Mouse (Mus musculus): ENCODE data around the gene Rce1.
"Not testable (repeated sequence)": the region's sequence is repeated elsewhere in the genome, so short reads cannot be mapped to it uniquely, and the experiment has no call there.

Rce1 gene

DNA sequence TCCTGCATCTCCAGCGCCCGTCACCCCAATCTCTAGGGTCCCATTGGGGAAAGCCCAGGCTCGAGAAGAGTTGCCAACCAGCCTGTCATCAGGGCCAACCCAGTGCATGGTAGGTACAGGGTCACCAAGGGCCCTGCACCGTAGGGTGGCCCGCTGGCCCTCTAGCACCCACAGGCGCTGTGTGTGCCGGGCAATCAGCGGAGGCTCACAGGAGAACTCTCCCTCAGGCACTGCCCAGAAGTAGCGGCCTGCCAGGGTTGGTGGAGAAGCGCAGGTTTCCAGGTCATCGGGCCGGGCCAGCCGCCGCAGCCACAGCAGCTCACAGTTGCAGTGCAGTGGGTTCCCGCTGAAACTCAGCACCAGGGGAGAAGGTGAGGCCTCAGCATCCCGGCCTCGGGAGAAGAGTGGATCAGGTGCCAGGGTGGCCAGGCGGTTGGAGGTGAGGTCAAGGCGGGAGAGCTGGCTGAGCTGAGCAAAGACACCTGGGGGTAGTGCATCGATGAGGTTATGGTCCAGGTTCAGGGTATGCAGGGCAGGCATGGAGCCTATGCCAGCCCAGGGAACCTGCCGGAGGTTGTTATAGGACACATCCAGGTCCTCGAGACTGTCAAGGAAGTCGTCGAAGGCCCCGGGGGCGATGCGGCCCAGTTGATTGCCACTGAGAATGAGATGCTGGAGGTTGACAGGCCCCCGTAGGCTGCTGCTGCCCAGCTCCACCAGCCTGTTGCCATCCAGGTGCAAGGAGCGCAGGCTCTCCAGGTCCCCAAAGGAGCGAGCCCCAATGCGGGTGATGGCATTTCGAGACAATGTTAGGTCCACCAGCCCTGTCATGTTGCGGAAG, 11.8 kb downstream of the Rce1 start:
- DNase-seq (ENCODE audit: low spot score): no peak

DNA sequence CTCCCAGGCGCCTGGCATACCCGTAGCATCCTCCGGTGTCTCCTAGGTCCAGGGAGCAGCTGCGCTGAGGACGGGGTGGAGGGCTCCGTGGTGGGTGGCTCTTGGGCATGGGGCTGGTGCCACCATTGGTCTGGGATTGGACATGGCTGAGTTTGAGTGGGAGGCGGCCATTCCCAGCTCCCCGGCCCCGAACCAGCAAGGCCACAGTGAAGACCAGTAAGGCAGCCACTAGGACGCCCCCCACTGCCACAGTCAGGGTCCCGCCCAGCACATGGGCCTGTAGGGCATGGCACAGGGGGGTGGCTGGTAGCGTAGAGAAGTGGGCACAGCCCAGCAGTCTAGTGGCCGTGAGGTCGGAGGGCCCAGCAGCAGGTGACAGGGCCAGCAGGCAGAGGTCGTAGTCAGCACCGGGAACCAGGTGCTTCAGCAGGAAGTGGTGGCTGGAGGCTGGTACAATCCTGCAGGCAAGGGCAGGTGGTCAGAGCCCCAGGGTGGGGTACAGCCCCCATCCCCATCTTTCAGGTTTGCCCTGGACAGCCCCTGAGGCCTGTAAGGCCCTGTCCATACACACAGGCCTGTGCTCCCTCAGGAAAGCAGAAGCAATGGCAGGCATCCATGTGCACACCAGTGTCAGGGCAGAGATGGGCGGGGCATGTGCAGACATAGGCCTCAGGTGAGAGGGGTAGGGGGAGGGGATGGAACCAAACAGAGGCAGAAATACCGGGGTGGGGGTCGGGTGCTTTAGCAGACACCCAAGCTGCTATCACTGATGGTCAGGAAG, 13.1 kb downstream of the Rce1 start:
- no peak for DNase-seq (ENCODE audit: low spot score)

DNA sequence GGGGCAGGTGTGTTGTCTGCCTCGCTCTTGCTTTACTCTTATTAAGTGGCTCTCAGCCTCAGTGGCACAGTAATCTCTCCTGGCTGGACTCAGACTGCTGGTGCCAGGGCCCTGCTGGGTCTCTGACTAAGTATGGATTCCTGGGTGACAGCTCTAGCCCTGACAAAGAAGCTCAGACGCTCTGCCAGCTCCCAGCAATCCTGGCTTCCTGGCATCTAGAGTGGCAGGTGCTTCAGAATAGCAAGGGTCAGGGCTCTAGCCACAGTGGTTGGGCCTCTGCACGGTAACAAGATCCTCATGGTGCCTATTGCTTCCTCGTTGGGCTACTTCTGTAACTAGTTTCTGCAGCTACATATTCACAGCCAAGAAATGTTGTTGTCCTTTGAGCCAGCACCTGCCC, 15.3 kb downstream of the Rce1 start:
- no peak for DNase-seq (ENCODE audit: low spot score)

DNA sequence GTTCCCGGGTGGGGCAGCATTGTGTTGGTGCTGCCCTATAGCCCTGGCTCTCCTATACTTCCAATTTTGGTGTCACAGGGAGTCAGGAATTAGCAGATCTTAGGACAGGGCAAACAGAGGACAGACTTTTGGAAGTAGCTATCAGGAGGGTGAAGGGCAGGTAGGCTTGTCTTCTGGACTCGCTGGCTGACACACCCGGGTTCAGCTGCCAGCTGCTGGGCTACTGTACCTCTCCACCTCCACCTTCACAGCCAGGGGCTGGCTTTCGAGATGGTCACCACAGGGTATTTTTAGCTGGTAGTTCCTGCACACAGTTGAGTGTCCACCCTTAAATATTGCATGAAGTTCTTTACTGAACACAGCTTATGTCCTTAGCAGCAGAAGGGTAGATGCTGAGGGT, 16.9 kb downstream of the Rce1 start:
- DNase-seq (ENCODE audit: low spot score): no peak

DNA sequence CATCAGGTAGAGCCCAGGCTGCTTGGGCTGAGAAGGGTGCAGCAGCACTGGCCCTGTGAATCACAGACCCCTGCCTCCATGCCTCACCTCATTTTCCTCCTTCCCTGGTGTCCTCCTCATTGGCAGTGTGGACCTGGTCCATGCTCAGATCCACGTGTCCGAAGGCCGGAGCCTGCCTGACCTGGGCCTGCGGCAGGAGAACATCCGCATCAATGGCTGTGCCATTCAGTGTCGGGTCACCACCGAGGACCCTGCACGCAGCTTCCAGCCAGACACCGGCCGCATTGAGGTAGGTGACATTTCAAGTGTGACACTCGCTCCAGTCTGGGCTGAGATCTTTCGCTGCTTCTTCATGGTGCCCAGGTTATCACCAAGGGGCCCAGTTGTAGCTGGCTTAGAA, 18.0 kb downstream of the Rce1 start:
- DNase-seq (ENCODE audit: low spot score): no peak

DNA sequence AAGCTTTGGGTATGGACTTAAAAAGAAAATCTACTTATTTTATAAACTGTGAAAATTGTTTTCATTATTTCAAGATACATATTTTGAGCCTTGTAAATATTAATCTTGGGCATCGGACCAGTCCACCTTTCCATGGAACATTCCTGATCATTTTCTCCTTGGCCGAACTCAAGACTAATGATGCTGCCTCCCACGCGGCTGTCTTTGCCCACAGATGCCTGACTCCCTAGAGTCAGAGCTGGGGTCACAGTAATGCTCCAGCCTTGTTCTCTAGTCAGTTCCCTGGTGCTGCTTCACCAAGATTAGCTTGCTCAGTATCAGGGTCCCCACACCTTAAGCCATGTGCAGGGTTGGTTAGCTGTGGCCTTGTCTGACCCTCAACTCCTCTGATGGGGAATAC, 19.8 kb downstream of the Rce1 start:
- DNase-seq (ENCODE audit: low spot score): no peak

DNA sequence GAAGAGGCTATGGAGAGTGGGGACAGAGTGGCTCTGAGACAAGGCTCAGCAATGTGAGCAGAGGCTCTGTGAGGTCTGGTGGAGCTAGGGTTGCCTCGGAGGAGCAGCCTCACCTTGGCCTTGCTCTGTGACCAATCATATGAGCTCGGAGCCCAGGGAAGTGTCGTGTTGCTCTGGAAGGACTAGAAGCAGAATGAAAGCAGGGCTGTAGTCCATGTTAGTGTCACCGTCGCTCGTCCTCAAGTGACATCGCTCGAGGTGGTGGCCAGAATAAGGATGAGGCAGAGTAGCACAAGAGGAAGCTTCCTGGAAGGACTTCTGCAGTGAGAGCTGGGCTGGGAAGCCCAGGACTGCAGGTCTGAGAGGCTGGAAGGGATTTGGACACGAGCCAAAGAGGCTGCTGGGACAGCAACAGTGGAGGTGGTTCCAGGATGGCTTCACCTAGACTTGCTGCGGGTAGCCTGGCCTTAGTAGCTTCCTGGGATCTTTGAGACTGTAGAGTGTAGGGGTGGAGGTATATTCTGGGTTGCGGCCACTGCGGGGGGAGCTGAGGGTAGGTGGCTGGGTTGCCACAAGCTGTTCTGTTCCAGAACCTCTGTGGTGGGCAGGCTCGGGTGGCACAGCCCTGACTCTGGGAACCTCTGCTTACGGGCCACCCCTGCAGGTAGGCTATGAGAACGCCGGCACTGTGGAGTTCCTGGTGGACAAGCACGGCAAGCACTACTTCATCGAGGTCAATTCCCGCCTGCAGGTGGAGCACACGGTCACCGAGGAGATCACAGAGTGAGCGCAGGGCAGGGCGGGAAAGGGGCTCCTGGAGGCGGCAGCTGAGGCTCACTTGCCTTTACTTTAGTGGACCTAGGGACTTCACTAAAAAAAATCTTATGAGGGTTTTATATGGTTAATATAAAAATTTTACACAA, 21.4 kb downstream of the Rce1 start:
- DNase-seq (ENCODE audit: low spot score): no peak

DNA sequence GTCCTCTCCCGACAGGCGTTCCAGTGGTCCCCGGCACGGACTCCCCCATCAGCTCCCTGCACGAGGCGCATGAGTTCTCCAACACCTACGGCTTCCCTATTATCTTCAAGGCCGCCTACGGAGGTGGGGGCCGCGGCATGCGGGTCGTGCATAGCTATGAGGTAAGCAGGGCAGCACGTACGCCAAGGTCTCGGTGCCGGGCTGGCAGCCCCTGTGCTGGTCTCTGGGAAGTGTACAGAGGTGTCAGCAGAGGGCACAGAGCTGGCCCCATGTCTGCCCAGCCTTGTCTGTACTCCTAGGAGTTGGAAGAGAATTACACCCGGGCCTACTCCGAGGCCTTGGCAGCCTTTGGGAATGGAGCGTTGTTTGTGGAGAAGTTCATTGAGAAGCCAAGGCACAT, 23.0 kb downstream of the Rce1 start:
- no peak for DNase-seq (ENCODE audit: low spot score)

DNA sequence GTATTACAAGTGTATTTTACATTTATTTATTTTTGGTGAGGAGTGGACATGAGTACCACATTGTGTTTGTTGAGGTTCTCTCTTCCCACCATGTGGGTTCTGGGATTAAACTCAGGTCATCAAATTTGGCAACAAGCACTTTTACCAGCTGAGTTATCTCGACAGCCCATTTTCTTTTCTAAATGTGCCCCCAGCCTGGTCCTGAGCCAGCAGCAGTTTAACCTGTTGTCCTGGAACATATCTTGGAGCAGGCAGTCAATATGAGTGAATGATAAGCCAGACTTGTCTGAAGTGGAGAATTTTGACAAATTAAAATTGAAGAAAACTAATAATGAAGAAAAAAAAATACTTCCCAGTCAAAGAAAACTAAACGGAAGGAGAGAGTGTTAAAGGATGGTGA, 29.4 kb downstream of the Rce1 start:
- DNase-seq (ENCODE audit: low spot score): no peak

DNA sequence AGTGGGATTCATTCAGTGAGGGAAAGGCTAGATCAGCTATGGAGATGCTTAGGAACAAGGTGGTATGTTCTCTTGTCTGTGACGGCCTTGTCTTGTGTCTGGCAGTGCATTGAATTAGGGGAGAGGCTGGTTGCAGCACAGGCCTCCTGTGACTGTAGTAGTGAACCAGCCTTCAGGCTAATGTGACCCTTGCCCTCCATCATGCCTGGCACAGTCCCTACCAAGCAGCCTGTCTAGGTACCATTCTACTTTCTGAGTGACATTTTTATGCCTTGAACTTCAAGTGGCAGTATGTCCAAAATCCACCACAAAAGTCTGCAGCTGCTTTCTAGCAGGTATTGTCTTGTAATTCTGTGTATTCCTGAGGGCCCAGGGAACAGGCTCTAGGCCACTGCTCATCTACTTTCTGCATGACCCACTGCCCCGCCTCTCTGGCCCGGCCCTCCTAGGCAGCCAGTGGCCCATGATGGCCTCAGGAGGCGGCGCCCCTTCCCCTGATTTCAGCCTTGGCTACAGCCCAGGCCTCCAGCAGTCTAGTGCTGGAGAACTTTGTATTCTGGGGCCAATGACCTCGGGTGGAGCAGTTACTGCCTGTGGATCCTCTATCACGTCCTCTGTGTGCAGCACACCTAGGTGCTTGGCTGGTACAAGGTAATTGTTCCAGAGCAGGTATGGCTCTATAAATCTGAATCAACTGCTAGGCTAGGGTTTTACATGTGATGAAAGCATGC, 31.5 kb downstream of the Rce1 start:
- DNase-seq (ENCODE audit: low spot score): no peak

DNA sequence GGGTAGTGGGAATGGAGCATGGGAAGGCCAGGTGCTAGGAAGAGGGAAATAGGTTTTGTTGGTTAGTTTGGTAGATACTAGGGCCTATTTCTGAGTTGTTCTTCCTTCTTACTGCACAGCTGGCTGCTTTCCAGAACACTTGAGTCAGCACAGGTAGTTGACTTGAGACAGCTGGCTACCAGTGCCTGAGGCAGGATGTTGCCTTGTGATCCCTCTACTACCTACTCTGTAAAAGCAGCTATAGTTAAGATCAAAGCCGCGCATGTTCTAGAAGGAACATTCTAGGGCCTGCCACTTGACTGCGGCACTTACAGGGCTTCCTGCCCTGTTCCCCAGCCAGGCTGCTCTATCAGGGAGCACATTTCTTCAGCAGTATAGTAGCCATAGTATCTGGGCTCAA, 35.4 kb downstream of the Rce1 start:
- DNase-seq (ENCODE audit: low spot score): no peak

DNA sequence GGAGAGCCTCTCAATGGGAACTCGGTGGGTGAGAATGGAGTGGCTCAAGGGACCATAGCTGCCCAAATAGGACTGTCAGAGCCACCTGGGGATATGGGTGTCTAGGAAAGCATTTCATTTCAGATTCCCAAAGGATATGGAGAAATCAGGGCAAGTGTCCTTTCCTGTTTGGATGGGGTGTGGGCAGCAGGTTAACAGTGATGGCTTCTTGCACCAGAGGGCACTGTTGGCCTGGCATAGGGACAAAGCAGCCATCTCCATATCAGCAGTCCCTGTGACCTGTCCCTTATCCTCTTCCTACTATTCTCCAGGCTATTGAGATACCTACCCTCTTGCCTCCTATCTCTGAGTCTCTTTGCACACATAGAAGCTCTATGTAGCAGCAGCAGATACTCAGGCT, 36.4 kb downstream of the Rce1 start:
- no peak for DNase-seq (ENCODE audit: low spot score)

DNA sequence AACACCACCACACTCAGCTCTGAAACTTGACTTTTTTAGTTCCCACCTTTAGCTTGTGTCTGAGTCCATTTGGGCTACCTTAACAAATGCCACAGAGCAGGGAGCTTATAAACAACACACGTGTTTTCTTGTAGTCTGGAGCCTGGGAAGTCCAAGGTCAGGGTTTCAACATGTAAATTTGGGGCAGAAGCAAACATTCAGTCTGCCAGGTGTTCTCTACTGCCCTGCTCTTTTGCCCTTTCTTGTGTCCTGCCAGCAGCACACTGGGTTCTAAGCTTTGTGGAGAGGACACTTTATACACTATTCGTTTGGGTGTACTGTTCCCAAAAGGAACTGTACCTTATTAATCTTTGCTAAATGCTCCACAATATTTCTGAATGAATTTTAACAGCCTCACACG, 37.0 kb downstream of the Rce1 start:
- no peak for DNase-seq (ENCODE audit: low spot score)

DNA sequence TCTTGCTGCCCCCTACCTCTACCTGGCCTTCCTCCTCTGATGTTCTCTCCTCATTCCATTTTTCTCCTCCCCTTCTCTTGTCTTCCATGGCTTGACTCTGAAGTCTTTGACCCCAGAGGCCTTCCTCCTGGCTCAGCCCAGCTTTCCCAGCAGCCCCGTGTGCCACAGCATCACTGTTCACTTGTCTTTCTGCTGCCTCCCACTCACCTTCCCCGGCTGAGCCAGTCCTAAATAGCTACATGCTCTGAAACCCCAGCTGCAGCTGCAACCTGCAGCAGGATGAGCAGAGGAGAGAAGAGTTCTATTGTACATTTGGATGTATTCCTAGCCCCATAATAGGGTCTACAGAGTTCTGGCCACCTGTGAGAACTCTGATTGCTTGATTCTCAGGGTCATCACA, 38.0 kb downstream of the Rce1 start:
- no peak for DNase-seq (ENCODE audit: low spot score)

DNA sequence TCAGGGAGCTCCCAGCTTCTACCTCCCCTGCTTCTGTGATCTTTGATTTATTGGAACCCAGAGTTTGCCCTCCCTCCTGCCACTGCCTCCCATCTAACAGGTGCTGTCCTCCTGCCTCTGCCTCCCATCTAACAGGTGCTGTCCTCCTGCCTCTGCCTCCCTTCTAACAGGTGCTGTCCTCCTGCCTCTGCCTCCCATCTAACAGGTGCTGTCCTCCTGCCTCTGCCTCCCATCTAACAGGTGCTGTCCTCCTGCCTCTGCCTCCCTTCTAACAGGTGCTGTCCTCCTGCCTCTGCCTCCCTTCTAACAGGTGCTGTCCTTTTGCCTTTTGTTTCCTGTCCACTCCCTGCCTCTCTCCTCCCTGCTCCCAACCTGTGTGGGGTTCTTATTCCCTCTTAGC, 38.7 kb downstream of the Rce1 start:
- DNase-seq (ENCODE audit: low spot score): not testable (repeated sequence)

DNA sequence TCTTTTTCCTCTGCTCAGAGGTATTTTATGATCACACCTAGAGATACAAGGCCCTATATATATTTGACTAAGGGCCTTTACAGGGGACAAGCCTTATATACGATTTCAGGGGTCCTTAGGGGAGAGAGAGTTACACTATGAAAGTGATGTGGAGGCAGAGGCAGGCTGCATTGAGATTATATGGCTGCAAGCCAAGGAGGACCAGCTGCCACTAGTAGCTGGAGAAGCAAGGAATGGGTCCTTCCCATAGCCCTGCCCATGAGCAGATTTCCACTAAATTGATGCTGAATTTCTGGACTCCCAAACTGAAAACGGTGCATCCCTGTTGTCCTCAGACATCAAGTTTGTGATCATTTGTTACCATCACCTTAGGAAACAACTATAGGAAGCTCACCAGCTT, 41.6 kb downstream of the Rce1 start:
- DNase-seq (ENCODE audit: low spot score): no peak

DNA sequence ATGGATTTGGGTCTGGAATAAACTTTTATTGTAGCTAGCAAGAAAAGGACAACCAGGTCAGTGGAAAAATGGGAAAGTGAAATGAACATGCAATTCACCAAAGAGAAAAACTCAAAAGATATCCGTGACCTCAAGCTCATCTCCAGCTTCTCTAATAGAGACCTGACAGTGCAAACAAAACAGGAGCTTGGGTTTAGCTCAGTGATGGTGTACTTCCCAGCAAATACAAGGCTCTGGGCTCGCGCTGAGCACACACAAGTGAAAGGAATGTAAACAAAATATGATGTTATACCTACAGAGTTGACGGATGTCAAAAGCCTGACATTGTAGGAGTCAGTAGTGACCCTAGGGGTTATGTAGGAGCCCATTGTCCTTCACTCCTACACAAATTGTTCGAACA, 46.1 kb downstream of the Rce1 start:
- DNase-seq (ENCODE audit: low spot score): no peak

DNA sequence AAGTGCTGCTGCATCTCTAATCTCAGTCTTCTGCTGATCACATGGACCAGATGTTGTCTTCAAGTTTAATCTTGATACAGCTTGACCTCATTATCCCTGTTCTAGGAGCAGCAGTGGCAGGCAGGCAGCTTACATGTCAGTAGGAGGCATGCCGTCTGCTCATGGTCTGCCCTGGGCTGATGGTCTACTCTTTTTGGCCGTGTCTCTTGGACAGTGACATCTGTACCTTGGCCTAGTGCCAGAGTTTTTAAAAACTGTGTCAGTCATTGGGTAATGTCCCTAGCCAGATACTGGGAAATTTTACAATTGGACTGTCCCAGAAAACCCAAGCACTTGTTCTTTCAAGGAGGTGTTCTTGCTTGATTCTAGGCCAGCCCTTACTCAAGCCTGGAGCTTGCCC, 46.6 kb downstream of the Rce1 start:
- DNase-seq (ENCODE audit: low spot score): no peak

DNA sequence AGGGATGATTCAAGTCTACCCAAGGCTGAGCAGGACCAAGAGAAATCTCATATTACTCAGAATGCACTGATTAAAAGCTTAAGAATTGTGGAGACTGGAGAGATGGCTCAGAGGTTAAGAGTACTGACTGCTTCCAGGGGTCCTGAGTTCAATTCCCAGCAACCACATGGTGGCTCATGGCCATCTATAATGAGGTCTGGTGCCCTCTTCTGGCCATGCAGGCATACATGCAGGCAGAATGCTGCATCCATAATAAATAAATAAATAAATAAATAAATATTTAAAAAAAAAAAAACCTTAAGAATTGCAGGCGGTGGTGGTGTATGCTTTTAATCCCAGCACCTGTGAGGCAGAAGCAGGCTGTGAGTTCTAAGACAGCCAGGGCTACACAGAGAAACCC, 52.2 kb downstream of the Rce1 start:
- DNase-seq (ENCODE audit: low spot score): no peak
